In genomic region chr5:115192828-115193195, GRCm38 (mm10) we compare ENCODE assay signal across 9 mouse cellular contexts. TPM values are rescaled to one million over a fixed set of nuclear protein-coding genes. Genes with fewer than 3 reads are reported as not detected.
DNase-seq lines count a peak whose midpoint lies in the region; ATAC-seq and TF ChIP-seq lines count a peak whose summit lies in the region.
"Had no signal": no experiment of that assay in that cellular context is flagged by ENCODE, and none has a peak within 500 bp of the region (broad histone marks: within the 10 kb centered on the region; RNA-seq: fewer than 3 reads in every experiment).

No protein-coding gene starts in this region.

- peaks cover 28% of the 10 kb centered on the region for H3K4me1 ChIP-seq in heart, embryonic 10.5 days
- no peaks in the 10 kb centered on the region for H3K4me1 ChIP-seq in ES-Bruce4 (ENCODE audit: control insufficient read depth, insufficient read depth, low read length)
- peaks cover 54% of the 10 kb centered on the region for H3K4me1 ChIP-seq in hindbrain, embryonic 10.5 days (replicated peaks)
- peaks cover 24% of the 10 kb centered on the region for H3K4me1 ChIP-seq in midbrain, embryonic 11.5 days (ENCODE audit: control insufficient read depth, insufficient read depth, low read length)

- no peaks in the 10 kb centered on the region for H3K9me3 ChIP-seq in heart, embryonic 10.5 days
- H3K9me3 ChIP-seq in ES-Bruce4 (replicated peaks; ENCODE audit: control insufficient read depth, insufficient read depth, low read length, poor library complexity, severe bottlenecking) = no peaks in the 10 kb centered on the region
- peaks cover 3% of the 10 kb centered on the region; the same call in 1 of the 2 replicates for H3K9me3 ChIP-seq in hindbrain, embryonic 10.5 days
- no peaks in the 10 kb centered on the region for H3K9me3 ChIP-seq in midbrain, embryonic 11.5 days (ENCODE audit: control insufficient read depth, low read length)

- no peak overlapping the region for H3K27ac ChIP-seq in heart, embryonic 10.5 days
- H3K27ac ChIP-seq in ES-Bruce4 (ENCODE audit: insufficient read depth, low read length) = no peak overlapping the region
- H3K27ac ChIP-seq in hindbrain, embryonic 10.5 days = no peak overlapping the region
- H3K27ac ChIP-seq in midbrain, embryonic 11.5 days (ENCODE audit: low read depth, low read length) = no peak overlapping the region

- no peak for DNase-seq in heart, embryonic 10.5 days (ENCODE audit: low spot score)
- DNase-seq in heart, adult 11 months = no peak
- DNase-seq in hindbrain, embryonic 10.5 days (ENCODE audit: low spot score) = peak; percentile 25
- DNase-seq in midbrain, embryonic 11.5 days (ENCODE audit: low spot score, missing footprints) = peak; percentile 93
- DNase-seq in ovary, postnatal 36 days (ENCODE audit: low spot score) = no peak
- no peak for DNase-seq in layer of hippocampus, postnatal 36 days

- no peak for TF ChIP-seq EP300 in ES-Bruce4 (IDR thresholded peaks at IDR 0.05; ENCODE audit: insufficient read depth, low read depth, low read length)

- H3K9ac ChIP-seq in ES-Bruce4 (ENCODE audit: low read depth, poor library complexity, severe bottlenecking) = no peak overlapping the region
- no peak overlapping the region; the same call in 1 of the 2 replicates for H3K9ac ChIP-seq in midbrain, embryonic 11.5 days (ENCODE audit: low read length)

- TF ChIP-seq CTCF in ES-Bruce4 (IDR thresholded peaks at IDR 0.05; ENCODE audit: low read depth, low read length) = no peak

- peak overlapping the region; percentile 76 for H3K4me3 ChIP-seq in heart, embryonic 10.5 days
- peak overlapping the region; percentile 48 for H3K4me3 ChIP-seq in ES-Bruce4 (ENCODE audit: low read depth, low read length)
- H3K4me3 ChIP-seq in hindbrain, embryonic 10.5 days = peak overlapping the region; percentile 76
- peak overlapping the region; percentile 62 for H3K4me3 ChIP-seq in midbrain, embryonic 11.5 days (ENCODE audit: low read depth, low read length)

- H3K4me2 ChIP-seq in midbrain, embryonic 11.5 days = peak overlapping the region; percentile 100

- WGBS in heart, embryonic 10.5 days = 15% methylated on average over 7 of the region's 7 CpGs
- 11% methylated on average over 7 of the region's 7 CpGs for WGBS in hindbrain, embryonic 10.5 days
- WGBS in midbrain, embryonic 11.5 days = 14% methylated on average over 7 of the region's 7 CpGs

- H3K27me3 ChIP-seq in heart, embryonic 10.5 days (ENCODE audit: insufficient read depth, poor library complexity, severe bottlenecking) = peaks cover 86% of the 10 kb centered on the region
- peaks cover 2% of the 10 kb centered on the region for H3K27me3 ChIP-seq in ES-Bruce4 (ENCODE audit: control insufficient read depth, insufficient read depth, low read length, poor library complexity, severe bottlenecking)
- peaks cover 99% of the 10 kb centered on the region for H3K27me3 ChIP-seq in hindbrain, embryonic 10.5 days (ENCODE audit: insufficient read depth, poor library complexity, severe bottlenecking)
- peaks cover 57% of the 10 kb centered on the region for H3K27me3 ChIP-seq in midbrain, embryonic 11.5 days (ENCODE audit: control insufficient read depth, insufficient read depth, low read length)

- ATAC-seq in midbrain, embryonic 11.5 days (ENCODE audit: low FRiP score) = no peak
- no peak for ATAC-seq in frontal cortex, adult (ENCODE audit: low TSS enrichment)

- TF ChIP-seq POLR2A in ES-Bruce4 (IDR thresholded peaks at IDR 0.05; ENCODE audit: insufficient read depth, low read length) = no peak

- H3K36me3 ChIP-seq in heart, embryonic 10.5 days = no peaks in the 10 kb centered on the region
- no peaks in the 10 kb centered on the region for H3K36me3 ChIP-seq in ES-Bruce4 (ENCODE audit: control insufficient read depth, insufficient read depth, low read length, poor library complexity, severe bottlenecking)
- H3K36me3 ChIP-seq in hindbrain, embryonic 10.5 days = no peaks in the 10 kb centered on the region
- no peaks in the 10 kb centered on the region for H3K36me3 ChIP-seq in midbrain, embryonic 11.5 days (ENCODE audit: control insufficient read depth, insufficient read depth, low read length)

RNA-seq across cellular contexts. Expression of gene Cabp1, which starts 1.4 kb away (rescaled TPM):
- 0.79 and 1.2 TPM in 2 replicates for polyA plus RNA-seq in heart, embryonic 10.5 days (2016; fragmentation: Nextera tagmentation; extraction: Ambion mirVana)
- 8.1 and 11.4 TPM in 2 replicates for polyA plus RNA-seq in ES-Bruce4 (2011; ENCODE audit: insufficient read depth, insufficient read length, low read depth, missing spikeins)
- polyA plus RNA-seq in hindbrain, embryonic 10.5 days (2016; fragmentation: Nextera tagmentation; extraction: Ambion mirVana) = 2.3 and 6.1 TPM in 2 replicates
- 1.1 and 2.3 TPM in 2 replicates for polyA plus RNA-seq in midbrain, embryonic 11.5 days (2014; fragmentation: Nextera tagmentation; extraction: Ambion mirVana)
- 100 to 1,000 TPM; 122 to 139 TPM for total RNA-seq in layer of hippocampus, postnatal 36 days (2021)
- polyA plus RNA-seq: CD4-positive, CD25-positive, alpha-beta regulatory T cell, adult 4 months had no signal

RNA-seq across cellular contexts. Expression of gene Mlec, which starts 34.8 kb away (rescaled TPM):
- polyA plus RNA-seq in heart, embryonic 10.5 days (2016; fragmentation: Nextera tagmentation; extraction: Ambion mirVana) = 110 and 113 TPM in 2 replicates
- 137 and 139 TPM in 2 replicates for polyA plus RNA-seq in ES-Bruce4 (2011; ENCODE audit: insufficient read depth, insufficient read length, low read depth, missing spikeins)
- 59.5 and 71.1 TPM in 2 replicates for polyA plus RNA-seq in hindbrain, embryonic 10.5 days (2016; fragmentation: Nextera tagmentation; extraction: Ambion mirVana)
- polyA plus RNA-seq in midbrain, embryonic 11.5 days (2014; fragmentation: Nextera tagmentation; extraction: Ambion mirVana) = 30.0 and 37.3 TPM in 2 replicates
- 10 to 100 TPM; 92.7 to 96.4 TPM for total RNA-seq in layer of hippocampus, postnatal 36 days (2021)

RNA-seq across cellular contexts. Expression of gene Pop5, which starts 42.8 kb away (rescaled TPM):
- polyA plus RNA-seq in heart, embryonic 10.5 days (2016; fragmentation: Nextera tagmentation; extraction: Ambion mirVana) = 88.7 and 117 TPM in 2 replicates
- polyA plus RNA-seq in ES-Bruce4 (2011; ENCODE audit: insufficient read depth, insufficient read length, low read depth, missing spikeins) = 76.1 and 79.9 TPM in 2 replicates
- 104 and 114 TPM in 2 replicates for polyA plus RNA-seq in hindbrain, embryonic 10.5 days (2016; fragmentation: Nextera tagmentation; extraction: Ambion mirVana)
- 91.0 and 98.7 TPM in 2 replicates for polyA plus RNA-seq in midbrain, embryonic 11.5 days (2014; fragmentation: Nextera tagmentation; extraction: Ambion mirVana)
- 100 to 1,000 TPM; 117 to 122 TPM for total RNA-seq in layer of hippocampus, postnatal 36 days (2021)

RNA-seq across cellular contexts. Expression of gene Unc119b, which starts 58.0 kb away (rescaled TPM):
- 25.7 and 35.8 TPM in 2 replicates for polyA plus RNA-seq in heart, embryonic 10.5 days (2016; fragmentation: Nextera tagmentation; extraction: Ambion mirVana)
- polyA plus RNA-seq in ES-Bruce4 (2011; ENCODE audit: insufficient read depth, insufficient read length, low read depth, missing spikeins) = 35.5 and 36.9 TPM in 2 replicates
- polyA plus RNA-seq in hindbrain, embryonic 10.5 days (2016; fragmentation: Nextera tagmentation; extraction: Ambion mirVana) = 66.9 and 74.6 TPM in 2 replicates
- 55.1 and 64.6 TPM in 2 replicates for polyA plus RNA-seq in midbrain, embryonic 11.5 days (2014; fragmentation: Nextera tagmentation; extraction: Ambion mirVana)
- 10 to 100 TPM; 31.5 TPM for total RNA-seq in layer of hippocampus, postnatal 36 days (2021)

Comparison
In these comparisons a context has a peak if more than half of its experiments do, and no peak if none do; other contexts are left out.
1. DNase-seq: peak in hindbrain, embryonic 10.5 days (single experiment) and midbrain, embryonic 11.5 days (single experiment); none in heart, embryonic 10.5 days (single experiment), heart, adult 11 months (single experiment), ovary, postnatal 36 days (single experiment) and layer of hippocampus, postnatal 36 days (0 of 2).
2. Peak in every context shown above with its lines, with median percentiles within 50 percentile points of each other: H3K4me3 ChIP-seq.